Mouse (Mus musculus) heart, adult 2 months (tissue): ENCODE measurements at regions not wholly inside any gene's neighbourhood (a gene's known extent, or its start where the extent isn't known, plus 50 kb on each side); places are given as distances from the start of the nearest gene placed in this dataset.
A peak's percentile ranks its signal among the peaks of the same experiment; 100 is the strongest.

Experiments
- DNase-seq, 2 experiments: peaks; one replicate each; pipeline ENCODE4 v3.0.0; 2021
- H3K27ac ChIP-seq: fragments of 200-600 bp; 2 replicates; pipeline ENCODE4 v1.8.1; 2022
- H3K27me3 ChIP-seq: fragments of 200-500 bp; 2 replicates; pipeline ENCODE4 v1.6.1; 2012; ENCODE audit warnings: mild to moderate bottlenecking, low read length, inconsistent platforms, mixed read lengths; ENCODE audit not compliant: control insufficient read depth, insufficient read depth
- H3K36me3 ChIP-seq: fragments of 200-500 bp; 2 replicates; pipeline ENCODE4 v1.6.1; 2012; ENCODE audit warnings: low read length, inconsistent platforms; ENCODE audit not compliant: control insufficient read depth, insufficient read depth
- H3K4me1 ChIP-seq: fragments of 200-500 bp; 2 replicates; pipeline ENCODE4 v1.6.1; 2011; ENCODE audit warnings: low read length; ENCODE audit not compliant: control insufficient read depth, insufficient read depth
- H3K4me3 ChIP-seq: fragments of 200-600 bp; 2 replicates; pipeline ENCODE4 v1.8.1; 2022
- H3K79me2 ChIP-seq: fragments of 200-500 bp; replicated peaks from 2 replicates; pipeline ENCODE4 v1.6.1; 2012; ENCODE audit warnings: mild to moderate bottlenecking, inconsistent platforms, low read length, moderate library complexity, mixed read lengths; ENCODE audit not compliant: control insufficient read depth, insufficient read depth
- H3K9ac ChIP-seq: fragments of 200-500 bp; 2 replicates; pipeline ENCODE4 v1.6.1; 2012; ENCODE audit warnings: low read depth, mild to moderate bottlenecking, control low read depth, inconsistent platforms, low read length, mixed read lengths
- CTCF ChIP-seq: fragments of 200-600 bp; IDR thresholded peaks from 2 replicates; pipeline ENCODE4 v1.8.1; 2022; ENCODE audit warnings: antibody characterized with exemption, mild to moderate bottlenecking, moderate library complexity
- EP300 ChIP-seq: fragments of 200-500 bp; IDR thresholded peaks from 2 replicates; pipeline ENCODE4 v1.6.1; 2011; ENCODE audit warnings: low read depth, low read length, control low read depth; ENCODE audit not compliant: insufficient read depth
- POLR2A ChIP-seq: fragments of 200-500 bp; IDR thresholded peaks from 2 replicates; pipeline ENCODE4 v1.6.1; 2011; ENCODE audit warnings: mild to moderate bottlenecking, low read depth, low read length, control low read depth; ENCODE audit not compliant: insufficient read depth
- WGBS: fragments of 180-500 bp; shearing (Covaris S2); methylation state at CpG from one replicate; pipeline ENCODE4 v1.1.7; 2018; 5-methylcytosine and 5-hydroxymethylcytosine counted together
- intact Hi-C: fragments of 180-260 bp; cut with DNase I; formaldehyde crosslinking; loops from one replicate; pipeline ENCODE4 v1.15.1; 2025

- Histone ChIP-seq H3K79me2 (peaks cover 2% of the 10 kb centered on the region), H3K27ac (no peak overlapping the region), H3K4me3 (no peak overlapping the region), H3K9ac (no peak overlapping the region), H3K4me1 (peaks cover 14% of the 10 kb centered on the region), H3K27me3 (no peaks in the 10 kb centered on the region), H3K36me3 (peaks cover 9% of the 10 kb centered on the region; the same call in 1 of the 2 replicates)
- no peak for TF ChIP-seq EP300
- TF ChIP-seq POLR2A: no peak
- no peak for TF ChIP-seq CTCF
- intact Hi-C loops: no loop called here
- 91% methylated on average over 1 of the region's 1 CpGs for WGBS
- DNase-seq: no peak
Measured at GRCm38 (mm10) chr6:31325621-31326020, 72.9 kb upstream of the Mkln1 start.

GRCm38 (mm10) chr6:31330327-31330726, 68.2 kb upstream of the Mkln1 start:
- no peak for DNase-seq
- Histone ChIP-seq H3K9ac (no peak overlapping the region), H3K4me3 (no peak overlapping the region), H3K79me2 (peaks cover 2% of the 10 kb centered on the region), H3K27ac (no peak overlapping the region), H3K4me1 (peaks cover 1% of the 10 kb centered on the region; the same call in 1 of the 2 replicates), H3K27me3 (no peaks in the 10 kb centered on the region), H3K36me3 (peaks cover 2% of the 10 kb centered on the region; the same call in 1 of the 2 replicates)
- intact Hi-C loops: no loop called here
- 72% methylated on average over 7 of the region's 7 CpGs for WGBS
- no peak for TF ChIP-seq POLR2A
- no peak for TF ChIP-seq CTCF
- no peak for TF ChIP-seq EP300

GRCm38 (mm10) chr6:31330868-31331267, 67.7 kb upstream of the Mkln1 start:
- TF ChIP-seq POLR2A: no peak
- TF ChIP-seq CTCF: 0 out of 2 replicates have a peak, but pooled peaks have one; percentile 16
- no peak for TF ChIP-seq EP300
- Histone ChIP-seq H3K79me2 (peaks cover 2% of the 10 kb centered on the region), H3K36me3 (peaks cover 2% of the 10 kb centered on the region; the same call in 1 of the 2 replicates), H3K9ac (no peak overlapping the region), H3K4me1 (peaks cover 1% of the 10 kb centered on the region; the same call in 1 of the 2 replicates), H3K27me3 (no peaks in the 10 kb centered on the region), H3K4me3 (no peak overlapping the region), H3K27ac (no peak overlapping the region)
- no peak for DNase-seq
- 79% methylated on average over 3 of the region's 3 CpGs for WGBS
- intact Hi-C loops: no loop called here

- intact Hi-C loops: no loop called here
- 61% methylated on average over 6 of the region's 6 CpGs for WGBS
- TF ChIP-seq EP300 (no peak), POLR2A (no peak), CTCF (no peak)
Measured at GRCm38 (mm10) chr6:31332254-31332653, 66.3 kb upstream of the Mkln1 start.

GRCm38 (mm10) chr6:31332714-31333113, 65.8 kb upstream of the Mkln1 start:
- intact Hi-C loops: no loop called here
- Histone ChIP-seq H3K4me1 (peaks cover 1% of the 10 kb centered on the region; the same call in 1 of the 2 replicates), H3K36me3 (peaks cover 2% of the 10 kb centered on the region; the same call in 1 of the 2 replicates), H3K4me3 (no peak overlapping the region), H3K27me3 (no peaks in the 10 kb centered on the region), H3K9ac (no peak overlapping the region), H3K27ac (no peak overlapping the region), H3K79me2 (no peaks in the 10 kb centered on the region)
- TF ChIP-seq CTCF (no peak), EP300 (no peak), POLR2A (no peak)
- WGBS: 70% methylated on average over 4 of the region's 4 CpGs
- DNase-seq: no peak

More at GRCm38 (mm10) chr6:31332254-31332653, 66.3 kb upstream of the Mkln1 start:
- no peak overlapping the region for H3K4me3 ChIP-seq
- H3K36me3 ChIP-seq: peaks cover 2% of the 10 kb centered on the region; the same call in 1 of the 2 replicates
- H3K9ac ChIP-seq: no peak overlapping the region
- H3K4me1 ChIP-seq: peaks cover 1% of the 10 kb centered on the region; the same call in 1 of the 2 replicates
- H3K27ac ChIP-seq: no peak overlapping the region
- no peaks in the 10 kb centered on the region for H3K79me2 ChIP-seq
- no peaks in the 10 kb centered on the region for H3K27me3 ChIP-seq
- no peak for DNase-seq

GRCm38 (mm10) chr6:31333228-31333922, 65.2 kb upstream of the Mkln1 start:
- H3K27ac ChIP-seq: no peak overlapping the region
- peaks cover 1% of the 10 kb centered on the region; the same call in 1 of the 2 replicates for H3K4me1 ChIP-seq
- H3K79me2 ChIP-seq: no peaks in the 10 kb centered on the region
- H3K9ac ChIP-seq: no peak overlapping the region
- 84% methylated on average over 16 of the region's 16 CpGs for WGBS
- TF ChIP-seq CTCF (no peak), EP300 (no peak), POLR2A (no peak)
- intact Hi-C loops: no loop called here
- H3K36me3 ChIP-seq: peaks cover 2% of the 10 kb centered on the region; the same call in 1 of the 2 replicates
- no peaks in the 10 kb centered on the region for H3K27me3 ChIP-seq
- H3K4me3 ChIP-seq: no peak overlapping the region
- no peak for DNase-seq
